Mouse (Mus musculus) bone marrow, adult 2 months (tissue): Measurements from ENCODE around the gene Plgrkt.

Source experiments
- CTCF ChIP-seq: fragments of 200-500 bp; IDR thresholded peaks from 2 replicates; pipeline ENCODE4 v1.5.1; 2011; ENCODE audit warnings: low read length, control low read depth; ENCODE audit not compliant: control insufficient read depth, insufficient read depth
- POLR2A ChIP-seq: fragments of 200-500 bp; IDR thresholded peaks from 2 replicates; pipeline ENCODE4 v1.6.1; 2011; ENCODE audit warnings: low read depth, mild to moderate bottlenecking, control low read depth, low read length, borderline replicate concordance; ENCODE audit not compliant: control insufficient read depth

DNA sequence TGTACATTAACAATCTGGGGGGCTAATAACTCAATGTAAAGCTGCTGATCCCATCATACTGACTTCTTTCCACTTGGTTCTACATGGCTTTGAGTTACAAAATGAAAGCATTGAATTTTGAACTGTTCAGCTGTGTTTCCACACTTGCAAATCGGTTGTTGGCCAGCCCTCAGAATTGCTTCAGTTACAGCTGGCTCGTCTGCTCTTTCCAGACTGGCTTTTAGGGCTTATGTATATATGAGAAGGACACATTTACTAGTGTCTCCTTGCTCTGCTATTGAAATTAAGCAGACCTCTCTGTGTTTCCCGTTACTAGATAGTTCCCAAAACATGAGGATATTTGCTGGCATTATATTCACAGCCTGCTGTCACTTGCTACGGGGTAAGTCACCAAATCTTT is 4.9 kb upstream of the Plgrkt start:
- TF ChIP-seq POLR2A (no peak), CTCF (no peak)
